Mouse (Mus musculus) thymus, postnatal 4 days (tissue): Measurements from ENCODE around the gene Magi2.
"Not testable (repeated sequence)": the region's sequence is repeated elsewhere in the genome, so short reads cannot be mapped to it uniquely, and the experiment has no call there.

ENCODE experiments used
- DNase-seq: peaks from one replicate; pipeline ENCODE4 v3.0.0; 2021

Gene Magi2

DNA sequence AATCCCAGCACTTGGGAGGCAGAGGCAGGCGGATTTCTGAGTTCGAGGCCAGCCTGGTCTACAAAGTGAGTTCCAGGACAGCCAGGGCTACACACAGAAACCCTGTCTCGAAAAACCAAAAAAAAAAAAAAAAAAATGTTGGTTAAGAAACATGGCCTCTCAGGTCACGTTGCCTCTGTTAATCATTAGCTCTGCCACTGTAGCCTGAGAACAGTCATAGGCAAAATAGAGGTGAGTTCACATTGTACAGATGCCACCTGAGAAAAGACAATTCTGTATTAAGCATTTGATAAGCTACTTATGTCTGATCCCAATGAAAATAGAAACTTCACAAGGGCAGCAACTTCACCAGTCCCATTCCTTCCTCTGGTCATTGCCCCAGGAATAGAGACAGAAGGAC is 1496.4 kb downstream of the Magi2 start:
- not testable (repeated sequence) for DNase-seq

DNA sequence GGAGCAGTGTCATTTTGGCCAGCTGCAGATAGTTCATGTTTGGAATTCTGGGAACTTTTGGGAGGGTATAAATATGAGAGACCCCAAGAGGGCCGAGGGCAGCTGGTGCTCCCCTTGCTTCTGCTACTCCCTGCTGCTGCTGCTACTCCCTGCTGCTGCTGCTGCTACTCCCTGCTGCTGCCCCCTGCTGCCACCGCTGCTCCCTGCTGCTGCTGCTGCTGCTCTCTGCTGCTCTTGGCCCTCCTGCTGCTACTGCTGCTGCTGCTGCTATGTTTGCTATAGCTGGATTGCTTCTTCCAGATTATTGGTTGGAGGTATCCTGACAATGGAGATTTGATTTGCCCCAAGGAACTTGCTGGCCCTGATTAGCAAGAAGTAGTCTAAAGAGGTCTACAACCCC is 1512.0 kb downstream of the Magi2 start:
- DNase-seq: peak; percentile 37

DNA sequence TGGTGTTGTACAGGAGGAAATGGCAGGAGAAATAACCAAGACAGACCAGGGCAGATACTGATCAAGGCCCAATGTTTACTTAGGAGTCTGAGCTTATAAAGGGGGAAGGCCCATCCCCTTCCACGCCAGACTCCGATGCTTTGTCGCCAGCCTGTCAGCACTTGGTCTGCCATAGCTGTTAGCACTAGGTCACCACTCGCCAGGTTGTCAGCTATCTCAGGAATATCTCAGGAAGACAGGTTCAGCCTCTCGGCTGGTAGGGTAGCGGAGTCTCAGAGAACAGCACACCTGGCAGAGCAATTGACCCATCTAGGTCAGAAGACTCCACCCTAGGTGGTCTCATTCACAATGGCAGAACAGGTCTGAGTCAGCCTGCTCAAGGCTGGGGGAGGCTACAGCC is 1514.4 kb downstream of the Magi2 start:
- DNase-seq: no peak

DNA sequence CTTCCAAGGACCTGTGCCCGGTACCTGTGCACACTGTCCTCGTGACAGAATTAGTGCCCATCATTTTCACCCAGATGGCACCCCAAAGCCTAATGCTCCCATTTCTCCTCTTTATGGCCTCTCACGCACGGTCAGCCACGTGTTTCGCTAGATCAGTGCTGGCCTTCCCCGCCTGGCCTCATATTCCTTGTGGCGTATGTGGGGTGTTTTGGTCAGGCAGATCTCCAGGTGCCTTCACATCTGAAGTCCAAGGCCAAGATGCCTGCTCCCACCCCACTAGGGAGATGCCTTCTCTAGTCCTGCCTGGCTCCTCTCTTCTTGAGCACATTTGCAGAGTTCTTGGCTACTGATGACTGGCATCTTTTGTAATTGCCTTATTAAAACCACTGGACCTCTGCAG is 1515.1 kb downstream of the Magi2 start:
- no peak for DNase-seq

DNA sequence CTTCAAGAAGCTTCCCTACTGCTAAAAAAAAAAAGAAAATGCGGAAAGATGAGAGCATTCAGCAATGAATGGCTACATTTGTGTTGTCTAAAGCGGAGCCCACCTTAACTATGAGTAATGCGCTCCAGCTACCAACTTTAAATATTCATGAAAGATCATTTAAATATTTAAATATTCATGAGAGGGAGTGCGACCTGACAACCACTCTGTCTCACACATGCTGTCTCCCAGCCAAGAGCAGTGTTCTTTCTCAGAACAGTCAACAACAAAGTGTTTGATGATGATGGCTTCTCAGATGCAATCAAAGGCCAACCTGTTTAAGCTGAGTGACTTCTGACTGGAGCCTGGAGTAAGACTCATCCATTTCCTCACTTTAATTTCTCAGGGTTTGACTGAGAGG is 1521.3 kb downstream of the Magi2 start:
- DNase-seq: no peak

DNA sequence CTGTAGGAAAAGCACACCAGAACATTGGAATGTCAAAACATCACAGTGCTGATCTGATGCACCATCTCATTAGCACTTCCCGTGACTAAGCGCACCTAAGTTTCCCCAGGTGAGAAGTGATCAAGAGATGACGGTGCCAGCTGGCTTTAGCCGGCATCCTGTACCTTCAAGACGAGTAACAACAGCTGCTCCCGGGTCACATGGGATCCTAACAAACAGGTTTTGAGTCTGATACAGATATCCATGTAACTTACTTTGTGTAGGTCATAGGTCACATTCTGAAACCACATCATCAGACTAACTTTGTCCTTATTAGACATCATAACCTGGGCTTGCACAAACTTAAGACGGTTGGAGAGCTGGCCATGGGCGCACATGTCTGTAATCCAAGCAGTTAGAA is 1522.0 kb downstream of the Magi2 start:
- no peak for DNase-seq

DNA sequence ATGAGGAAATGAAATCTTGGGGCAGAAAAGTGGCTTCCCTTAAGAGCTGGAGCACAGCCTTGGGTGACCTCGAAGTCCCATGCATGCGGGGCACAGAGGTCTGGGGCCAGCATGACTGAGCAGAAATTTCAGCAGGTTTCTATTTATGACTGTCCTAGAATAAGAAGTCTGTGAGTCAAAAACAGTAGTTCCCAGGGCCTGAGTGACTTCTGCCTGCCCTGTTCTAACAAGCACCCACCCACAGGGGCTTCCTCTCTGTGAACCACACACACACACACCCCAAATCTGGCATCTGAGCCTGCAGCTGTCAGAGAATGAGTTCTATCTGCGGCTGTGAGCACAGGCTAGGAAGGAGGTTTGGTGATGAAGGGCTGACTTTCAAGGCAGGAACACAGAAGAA is 1522.7 kb downstream of the Magi2 start:
- DNase-seq: peak; percentile 22

DNA sequence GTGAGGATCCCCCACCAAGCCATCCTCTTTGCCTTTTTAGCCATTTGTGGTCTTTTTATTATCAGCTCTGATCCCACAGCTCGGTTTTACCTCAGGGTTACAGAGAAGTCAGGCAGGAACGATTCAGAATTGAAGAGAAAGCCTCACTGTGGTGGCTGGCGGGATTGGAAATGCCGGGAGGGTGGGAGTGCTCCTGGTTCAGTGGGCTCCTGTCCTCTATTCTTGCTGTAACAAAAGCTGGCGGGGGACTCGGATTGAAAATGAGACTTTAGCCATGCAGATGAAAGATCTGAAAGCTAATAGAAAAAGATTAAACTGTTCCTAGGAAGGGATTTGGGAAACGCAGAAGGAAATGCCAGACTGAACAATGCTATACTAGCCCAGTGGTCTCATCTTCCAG is 1524.2 kb downstream of the Magi2 start:
- DNase-seq: no peak

DNA sequence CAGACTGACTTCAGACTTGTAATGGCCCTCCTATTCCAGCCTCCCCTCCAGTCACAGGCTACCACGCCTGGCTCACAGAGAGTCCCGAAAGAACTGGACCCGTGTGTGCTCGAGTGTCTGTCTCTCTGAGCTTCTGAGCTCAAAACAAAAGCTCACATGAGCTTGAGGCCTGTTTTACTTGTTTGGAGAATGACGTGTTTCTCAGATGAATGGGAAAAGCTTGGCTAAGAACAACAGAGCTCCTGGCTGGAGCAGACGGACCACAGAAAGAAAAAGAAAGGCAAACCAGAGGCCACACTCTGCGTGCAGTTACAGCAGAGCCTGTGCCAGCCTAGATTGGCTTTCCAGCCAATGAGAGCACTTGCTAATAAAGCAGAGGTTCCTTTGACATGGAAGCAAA is 1524.9 kb downstream of the Magi2 start:
- no peak for DNase-seq

DNA sequence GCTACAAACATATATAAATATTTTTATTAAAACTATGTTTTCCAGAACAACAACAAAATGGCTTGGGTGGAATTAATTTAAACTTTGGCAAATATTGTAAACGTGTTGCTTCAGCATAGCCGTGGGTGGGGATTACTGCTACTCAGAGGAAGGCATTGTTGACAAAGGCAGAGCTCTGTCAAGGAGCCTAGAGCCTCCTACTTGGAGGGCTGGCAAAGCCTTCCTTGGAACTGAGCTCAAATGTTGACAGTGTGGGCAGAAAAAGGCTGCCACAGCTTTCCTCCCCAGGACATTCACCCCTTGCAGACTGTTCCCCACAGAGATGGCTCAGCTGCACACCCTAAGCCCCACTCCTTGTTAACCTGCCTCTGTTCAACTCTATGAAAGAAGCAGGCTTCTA is 1526.3 kb downstream of the Magi2 start:
- DNase-seq: no peak

DNA sequence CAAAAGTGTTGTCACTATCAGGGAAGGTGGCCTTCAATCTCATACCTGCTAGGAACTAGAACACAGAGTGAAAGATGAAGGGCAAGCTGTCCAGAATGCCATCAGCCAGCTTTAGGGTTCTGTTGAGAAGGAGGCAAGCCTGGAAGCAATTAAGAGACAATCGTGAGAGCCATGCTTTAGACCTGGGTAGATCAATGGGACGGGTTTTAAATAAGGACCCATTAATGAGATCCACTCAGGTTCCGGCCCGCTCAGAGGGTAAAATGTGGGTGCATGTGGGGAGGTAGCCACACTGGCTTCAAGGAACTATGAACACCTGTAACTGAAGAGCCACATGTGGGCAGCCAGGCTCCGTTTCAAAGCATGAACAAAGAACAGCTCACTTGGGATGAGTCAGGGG is 1527.1 kb downstream of the Magi2 start:
- DNase-seq: no peak
